Mouse (Mus musculus): ENCODE measurements at regions not wholly inside any gene's neighbourhood (a gene's known extent, or its start where the extent isn't known, plus 50 kb on each side); places are given as distances from the start of the nearest gene placed in this dataset.

DNA sequence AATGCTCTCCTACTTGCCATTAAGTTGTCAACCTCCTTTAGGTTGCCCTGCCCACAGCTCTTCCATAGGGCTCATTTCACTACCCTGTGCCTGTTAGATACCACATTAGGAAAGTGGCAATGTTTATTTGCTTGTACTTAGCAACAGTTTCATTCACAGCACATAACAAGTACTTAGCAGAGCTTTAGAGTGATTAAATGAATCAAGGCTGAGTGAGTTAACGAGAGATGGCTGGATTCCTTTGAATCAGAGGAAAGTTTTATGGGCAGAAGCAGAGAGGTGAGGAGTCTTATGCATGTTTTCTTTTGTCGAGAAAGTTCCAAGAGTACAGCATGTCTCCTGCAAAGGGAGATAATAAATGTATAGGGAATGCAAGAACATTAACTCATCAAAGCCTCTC lies 60.5 kb downstream of the Ptgs2 start:
- Histone ChIP-seq H3K9me3 (ENCODE audit: control insufficient read depth, low read length) (no peaks in the 10 kb centered on the region), H3K9ac (ENCODE audit: low read length) (no peak overlapping the region), H3K4me2 (no peak overlapping the region), H3K4me1 (ENCODE audit: control insufficient read depth, insufficient read depth, low read length) (no peaks in the 10 kb centered on the region), H3K36me3 (ENCODE audit: control insufficient read depth, insufficient read depth, low read length) (no peaks in the 10 kb centered on the region), H3K27me3 (ENCODE audit: control insufficient read depth, insufficient read depth, low read length) (no peaks in the 10 kb centered on the region), H3K4me3 (ENCODE audit: low read depth, low read length) (no peak overlapping the region), H3K27ac (ENCODE audit: low read depth, low read length) (no peak overlapping the region)
- WGBS = 73% methylated on average over 2 of the region's 2 CpGs
- no peak for ATAC-seq (ENCODE audit: low FRiP score)
- no peak for DNase-seq (ENCODE audit: low spot score, missing footprints)

DNA sequence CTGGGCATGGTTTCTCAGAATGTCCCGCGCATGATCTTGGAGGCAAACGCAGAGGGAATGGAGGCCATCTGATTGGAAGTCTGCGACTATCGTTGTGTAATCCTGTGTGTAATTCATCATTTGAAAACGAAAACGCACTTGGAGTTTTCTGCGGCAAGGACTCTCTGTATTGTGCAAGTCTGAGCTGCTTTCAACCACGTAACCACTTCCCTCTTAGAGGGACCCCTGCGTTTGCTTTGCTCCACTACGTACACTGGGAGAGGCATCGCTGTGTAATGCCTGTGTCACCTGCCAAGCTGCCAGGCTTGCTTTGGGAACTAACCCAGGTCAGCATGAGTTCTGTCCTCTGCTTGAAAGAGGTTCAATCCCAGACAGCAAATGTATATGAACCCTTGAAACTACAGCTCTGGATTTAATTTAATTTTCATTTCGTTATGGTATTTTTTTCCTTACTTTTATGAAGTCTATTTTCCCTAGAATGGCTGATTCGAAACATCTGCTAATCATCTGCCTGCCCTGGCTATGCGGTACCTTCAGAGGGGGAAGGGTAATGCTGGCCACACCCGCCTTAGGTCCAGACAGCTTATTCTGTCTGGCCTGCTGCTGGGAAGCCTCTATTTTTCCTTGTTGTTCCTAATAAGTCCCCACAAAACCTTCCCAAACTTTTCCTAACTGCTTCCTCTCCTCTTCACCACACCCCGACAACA lies 65.2 kb downstream of the Ptgs2 start:
- whole genome bisulfite sequencing = 76% methylated on average over 17 of the region's 17 CpGs
- no peak overlapping the region for H3K4me3 ChIP-seq (ENCODE audit: low read depth, low read length)
- H3K9ac ChIP-seq (ENCODE audit: low read length) = no peak overlapping the region
- H3K27me3 ChIP-seq (ENCODE audit: control insufficient read depth, insufficient read depth, low read length) = no peaks in the 10 kb centered on the region
- H3K9me3 ChIP-seq (ENCODE audit: control insufficient read depth, low read length) = no peaks in the 10 kb centered on the region
- no peaks in the 10 kb centered on the region for H3K36me3 ChIP-seq (ENCODE audit: control insufficient read depth, insufficient read depth, low read length)
- no peak overlapping the region for H3K27ac ChIP-seq (ENCODE audit: low read depth, low read length)
- DNase-seq (ENCODE audit: low spot score, missing footprints) (no peak), ATAC-seq (ENCODE audit: low FRiP score) (no peak)
- no peak overlapping the region for H3K4me2 ChIP-seq
- H3K4me1 ChIP-seq (ENCODE audit: control insufficient read depth, insufficient read depth, low read length) = no peaks in the 10 kb centered on the region

DNA sequence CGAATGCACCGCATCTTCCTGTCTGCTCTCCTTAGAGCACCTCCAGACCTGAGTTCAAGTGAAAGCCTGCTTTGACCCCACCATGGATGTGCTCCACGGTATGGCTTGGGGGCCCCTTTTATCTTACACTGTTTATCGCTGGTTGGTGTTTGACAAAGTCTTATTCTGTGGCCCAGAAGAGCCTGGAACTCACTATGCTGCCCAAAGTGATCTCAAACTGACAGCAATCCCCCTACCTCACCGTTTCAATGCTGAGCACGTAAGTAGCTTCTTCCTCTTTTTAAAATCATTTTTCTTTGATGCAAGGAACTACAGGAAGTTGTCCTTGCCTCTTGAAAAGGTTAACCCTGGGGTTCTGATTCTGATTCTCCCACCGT lies 65.8 kb downstream of the Ptgs2 start:
- 82% methylated on average over 7 of the region's 7 CpGs for WGBS
- no peak overlapping the region for H3K9ac ChIP-seq (ENCODE audit: low read length)
- DNase-seq (ENCODE audit: low spot score, missing footprints) (no peak), ATAC-seq (ENCODE audit: low FRiP score) (no peak)
- no peak overlapping the region for H3K27ac ChIP-seq (ENCODE audit: low read depth, low read length)
- H3K4me3 ChIP-seq (ENCODE audit: low read depth, low read length) = no peak overlapping the region
- no peaks in the 10 kb centered on the region for H3K4me1 ChIP-seq (ENCODE audit: control insufficient read depth, insufficient read depth, low read length)
- no peaks in the 10 kb centered on the region for H3K27me3 ChIP-seq (ENCODE audit: control insufficient read depth, insufficient read depth, low read length)
- no peak overlapping the region for H3K4me2 ChIP-seq
- H3K9me3 ChIP-seq (ENCODE audit: control insufficient read depth, low read length) = no peaks in the 10 kb centered on the region
- no peaks in the 10 kb centered on the region for H3K36me3 ChIP-seq (ENCODE audit: control insufficient read depth, insufficient read depth, low read length)

DNA sequence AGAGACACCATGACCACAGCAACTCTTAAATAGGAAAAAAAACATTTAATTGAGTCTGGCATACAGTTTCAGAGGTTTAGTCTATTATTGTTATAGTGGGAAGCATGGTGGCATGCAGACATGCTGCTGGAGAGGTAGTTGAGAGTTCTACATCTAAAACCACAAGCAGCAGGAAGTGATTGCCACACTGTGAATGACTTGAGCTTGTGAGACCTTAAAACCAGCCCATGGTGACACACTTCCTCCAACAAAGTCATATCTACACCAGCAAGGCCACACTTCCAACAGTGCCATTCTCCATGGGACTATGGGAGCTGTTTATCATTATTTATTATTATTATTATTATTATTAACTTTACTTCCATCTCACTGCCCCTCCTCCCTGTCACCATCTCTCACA lies 67.3 kb downstream of the Ptgs2 start:
- Histone ChIP-seq H3K27me3 (ENCODE audit: control insufficient read depth, insufficient read depth, low read length) (no peaks in the 10 kb centered on the region), H3K9ac (ENCODE audit: low read length) (no peak overlapping the region), H3K4me1 (ENCODE audit: control insufficient read depth, insufficient read depth, low read length) (no peaks in the 10 kb centered on the region), H3K4me3 (ENCODE audit: low read depth, low read length) (no peak overlapping the region), H3K36me3 (ENCODE audit: control insufficient read depth, insufficient read depth, low read length) (no peaks in the 10 kb centered on the region), H3K27ac (ENCODE audit: low read depth, low read length) (no peak overlapping the region), H3K9me3 (ENCODE audit: control insufficient read depth, low read length) (no peaks in the 10 kb centered on the region), H3K4me2 (no peak overlapping the region)
- no peak for DNase-seq (ENCODE audit: low spot score, missing footprints)
- no peak for ATAC-seq (ENCODE audit: low FRiP score)

DNA sequence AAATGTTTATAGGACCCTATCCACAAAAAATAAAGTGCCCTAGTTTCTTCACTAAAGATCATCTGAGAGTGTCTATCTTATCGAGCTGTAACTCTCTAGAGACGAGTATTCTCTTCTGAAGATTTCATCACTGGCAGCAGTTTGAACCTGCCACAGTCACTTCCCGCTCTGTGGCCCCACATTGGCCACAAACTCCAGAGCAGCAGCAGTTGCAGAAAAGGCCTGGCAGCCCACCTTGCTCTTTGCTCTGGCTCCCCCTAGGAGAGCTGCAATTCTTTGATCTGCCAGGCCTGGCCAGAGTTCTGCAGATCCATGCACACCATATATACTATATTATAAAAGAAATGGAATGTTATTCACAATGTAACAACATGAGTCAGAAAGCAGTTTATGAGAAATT lies 74.4 kb downstream of the Ptgs2 start:
- Histone ChIP-seq H3K36me3 (ENCODE audit: control insufficient read depth, insufficient read depth, low read length) (no peaks in the 10 kb centered on the region), H3K9me3 (ENCODE audit: control insufficient read depth, low read length) (no peaks in the 10 kb centered on the region), H3K27me3 (ENCODE audit: control insufficient read depth, insufficient read depth, low read length) (no peaks in the 10 kb centered on the region), H3K27ac (ENCODE audit: low read depth, low read length) (no peak overlapping the region), H3K4me3 (ENCODE audit: low read depth, low read length) (no peak overlapping the region), H3K9ac (ENCODE audit: low read length) (no peak overlapping the region), H3K4me1 (ENCODE audit: control insufficient read depth, insufficient read depth, low read length) (no peaks in the 10 kb centered on the region), H3K4me2 (no peak overlapping the region)
- ATAC-seq (ENCODE audit: low FRiP score) (no peak), DNase-seq (ENCODE audit: low spot score, missing footprints) (no peak)
- 77% methylated on average over 3 of the region's 3 CpGs for WGBS

DNA sequence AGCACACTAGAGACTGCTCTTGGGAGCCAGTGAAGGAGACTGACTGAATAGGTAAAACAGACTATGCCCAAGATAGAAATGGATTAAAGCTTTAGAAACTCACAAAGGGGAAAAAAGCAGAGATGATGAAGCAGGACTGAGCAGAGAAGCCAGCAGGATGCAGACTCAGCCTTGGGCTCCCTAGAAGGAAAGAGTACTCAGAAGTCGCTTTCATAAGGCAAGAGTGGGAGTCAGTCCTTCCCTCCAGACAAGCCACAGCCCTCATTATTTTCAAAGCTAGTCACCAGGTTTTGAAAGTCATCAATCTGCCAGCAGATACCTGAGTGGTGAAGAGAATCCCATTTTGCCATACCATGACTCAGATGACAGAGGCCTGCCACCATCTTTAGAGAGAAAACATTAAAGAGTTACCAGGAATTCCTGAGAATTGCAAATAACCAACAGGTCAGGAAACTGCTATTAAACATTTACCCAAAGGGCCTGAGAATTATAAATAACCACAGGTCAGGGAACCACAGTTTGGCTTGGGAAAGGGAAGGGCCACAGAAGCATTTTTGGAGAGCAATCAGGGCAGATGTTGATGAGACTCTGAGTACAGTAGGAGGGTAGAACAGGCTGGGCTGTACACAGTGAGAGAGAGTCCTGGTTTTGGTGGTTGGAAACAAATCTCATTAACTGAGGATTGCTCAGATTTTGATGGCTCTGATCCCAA lies 77.4 kb downstream of the Ptgs2 start:
- DNase-seq (ENCODE audit: low spot score, missing footprints) (no peak), ATAC-seq (ENCODE audit: low FRiP score) (no peak)
- H3K4me3 ChIP-seq (ENCODE audit: low read depth, low read length) = no peak overlapping the region
- H3K27ac ChIP-seq (ENCODE audit: low read depth, low read length) = no peak overlapping the region
- 85% methylated on average over 1 of the region's 1 CpGs for WGBS
- H3K4me2 ChIP-seq = no peak overlapping the region
- H3K36me3 ChIP-seq (ENCODE audit: control insufficient read depth, insufficient read depth, low read length) = no peaks in the 10 kb centered on the region
- H3K9me3 ChIP-seq (ENCODE audit: control insufficient read depth, low read length) = no peaks in the 10 kb centered on the region
- no peaks in the 10 kb centered on the region for H3K4me1 ChIP-seq (ENCODE audit: control insufficient read depth, insufficient read depth, low read length)
- H3K27me3 ChIP-seq (ENCODE audit: control insufficient read depth, insufficient read depth, low read length) = no peaks in the 10 kb centered on the region
- no peak overlapping the region for H3K9ac ChIP-seq (ENCODE audit: low read length)

DNA sequence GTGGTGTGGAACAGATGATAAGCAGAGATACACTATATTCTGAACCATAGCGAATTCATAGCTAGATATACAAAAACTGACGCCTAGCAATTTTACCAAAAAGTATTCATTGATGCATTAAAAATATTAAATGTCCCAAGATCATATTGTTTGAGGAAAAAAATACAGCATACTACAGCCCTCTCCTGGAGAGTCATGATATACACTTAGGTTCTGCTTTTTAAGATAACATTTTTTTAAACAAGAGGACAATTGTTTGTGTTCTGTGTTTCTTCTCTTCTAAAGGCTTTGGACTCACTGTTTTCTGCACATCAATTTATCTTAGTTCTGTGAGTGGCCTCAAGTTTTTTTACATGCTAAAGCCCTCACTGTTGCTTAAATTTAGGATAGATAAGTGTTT lies 102.2 kb downstream of the Ptgs2 start:
- WGBS = 94% methylated on average over 2 of the region's 2 CpGs
- Histone ChIP-seq H3K9ac (ENCODE audit: low read length) (no peak overlapping the region), H3K4me3 (ENCODE audit: low read depth, low read length) (no peak overlapping the region), H3K9me3 (ENCODE audit: control insufficient read depth, low read length) (no peaks in the 10 kb centered on the region), H3K4me2 (no peak overlapping the region), H3K36me3 (ENCODE audit: control insufficient read depth, insufficient read depth, low read length) (no peaks in the 10 kb centered on the region), H3K4me1 (ENCODE audit: control insufficient read depth, insufficient read depth, low read length) (no peaks in the 10 kb centered on the region), H3K27ac (ENCODE audit: low read depth, low read length) (no peak overlapping the region), H3K27me3 (ENCODE audit: control insufficient read depth, insufficient read depth, low read length) (no peaks in the 10 kb centered on the region)
- DNase-seq (ENCODE audit: low spot score, missing footprints) (no peak), ATAC-seq (ENCODE audit: low FRiP score) (no peak)

GRCm38 (mm10) chr1:150212454-150212853 lies 106.8 kb upstream of the Pdc start:
- Histone ChIP-seq H3K27ac (ENCODE audit: low read depth, low read length) (no peak overlapping the region), H3K27me3 (ENCODE audit: control insufficient read depth, insufficient read depth, low read length) (no peaks in the 10 kb centered on the region), H3K4me3 (ENCODE audit: low read depth, low read length) (no peak overlapping the region), H3K9ac (ENCODE audit: low read length) (no peak overlapping the region), H3K4me1 (ENCODE audit: control insufficient read depth, insufficient read depth, low read length) (no peaks in the 10 kb centered on the region), H3K9me3 (ENCODE audit: control insufficient read depth, low read length) (no peaks in the 10 kb centered on the region), H3K36me3 (ENCODE audit: control insufficient read depth, insufficient read depth, low read length) (no peaks in the 10 kb centered on the region), H3K4me2 (no peak overlapping the region)
- ATAC-seq (ENCODE audit: low FRiP score) = no peak
- DNase-seq (ENCODE audit: low spot score, missing footprints) = no peak

- no peak for ATAC-seq (ENCODE audit: low FRiP score)
- 85% methylated on average over 3 of the region's 3 CpGs for WGBS
Observed at GRCm38 (mm10) chr1:150216672-150217071, 102.5 kb upstream of the Pdc start.

More at GRCm38 (mm10) chr1:150216672-150217071, 102.5 kb upstream of the Pdc start:
- H3K27me3 ChIP-seq (ENCODE audit: control insufficient read depth, insufficient read depth, low read length) = no peaks in the 10 kb centered on the region
- H3K9me3 ChIP-seq (ENCODE audit: control insufficient read depth, low read length) = no peaks in the 10 kb centered on the region
- no peak overlapping the region for H3K9ac ChIP-seq (ENCODE audit: low read length)
- no peak overlapping the region for H3K27ac ChIP-seq (ENCODE audit: low read depth, low read length)
- H3K4me2 ChIP-seq = no peak overlapping the region
- DNase-seq (ENCODE audit: low spot score, missing footprints) = no peak
- H3K36me3 ChIP-seq (ENCODE audit: control insufficient read depth, insufficient read depth, low read length) = no peaks in the 10 kb centered on the region
- no peaks in the 10 kb centered on the region for H3K4me1 ChIP-seq (ENCODE audit: control insufficient read depth, insufficient read depth, low read length)
- no peak overlapping the region for H3K4me3 ChIP-seq (ENCODE audit: low read depth, low read length)

Data from midbrain, embryonic 11.5 days (tissue).